Mouse (Mus musculus): ENCODE measurements around the gene Acy3.
A peak's percentile ranks its signal among the peaks of the same experiment; 100 is the strongest.
"Not testable (repeated sequence)": the region's sequence is repeated elsewhere in the genome, so short reads cannot be mapped to it uniquely, and the experiment has no call there.

Gene Acy3

GRCm38 (mm10) chr19:4003641-4004040 is 17.3 kb downstream of the Acy3 start:
- no peak for DNase-seq (ENCODE audit: low spot score in 2 of 2)

DNA sequence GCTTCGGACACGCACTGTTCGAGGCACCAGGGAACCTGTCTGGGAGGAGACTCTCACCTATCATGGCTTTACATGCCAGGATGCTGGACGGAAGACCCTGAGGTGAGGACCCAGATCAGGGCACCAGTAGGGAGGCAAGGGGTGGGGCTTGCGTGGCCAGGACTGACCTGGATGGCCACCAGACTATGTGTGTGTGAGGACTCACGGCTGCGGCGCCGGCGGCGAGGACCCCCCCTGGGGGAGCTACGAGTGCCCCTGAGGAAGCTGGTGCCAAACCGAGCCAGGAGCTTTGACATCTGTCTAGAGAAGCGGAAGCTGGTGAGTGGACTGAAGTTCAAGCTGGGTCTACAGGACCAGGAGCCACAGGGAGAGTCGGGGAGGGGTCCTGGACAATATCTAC is 18.0 kb downstream of the Acy3 start:
- no peak for DNase-seq (ENCODE audit: low spot score in 2 of 2)

DNA sequence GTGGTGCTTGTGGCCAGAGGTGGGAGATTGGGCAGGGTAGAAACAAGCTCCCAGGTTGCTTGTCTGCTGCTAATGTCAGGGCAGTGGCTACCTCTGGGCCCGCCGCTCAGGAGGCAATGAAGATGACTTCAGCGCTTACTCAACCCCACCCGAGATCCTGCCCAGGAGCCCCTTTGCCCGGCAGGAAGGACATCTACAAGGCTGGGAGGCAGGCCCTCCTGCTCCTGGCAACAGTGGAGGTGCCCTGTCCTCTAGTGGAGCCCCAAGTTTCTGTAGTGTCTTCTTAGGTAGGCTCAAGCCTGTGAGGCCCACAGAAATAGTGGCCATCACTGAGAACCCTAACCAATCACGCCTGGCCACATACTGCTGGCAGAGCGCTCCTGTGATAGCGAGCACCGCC is 18.7 kb downstream of the Acy3 start:
- DNase-seq (ENCODE audit: low spot score in 2 of 2): no peak

DNA sequence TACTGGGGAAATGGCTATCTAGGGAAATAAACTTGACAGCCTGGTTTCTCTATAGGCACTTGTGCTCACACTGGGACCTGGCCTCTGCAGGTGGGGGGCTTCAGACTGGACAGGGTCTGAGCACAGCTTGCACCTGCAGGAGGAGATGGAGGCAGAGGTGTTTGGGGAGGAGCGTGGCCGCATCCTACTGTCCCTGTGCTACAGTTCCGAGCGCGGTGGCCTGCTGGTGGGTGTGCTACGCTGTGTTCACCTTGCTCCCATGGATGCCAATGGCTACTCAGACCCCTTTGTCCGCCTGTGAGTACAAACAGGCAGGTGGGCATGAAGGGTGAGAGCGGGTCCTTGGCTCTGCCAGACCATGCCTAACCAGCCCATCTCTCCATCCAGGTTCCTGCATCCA is 19.6 kb downstream of the Acy3 start:
- DNase-seq (ENCODE audit: low spot score in 2 of 2): no peak

DNA sequence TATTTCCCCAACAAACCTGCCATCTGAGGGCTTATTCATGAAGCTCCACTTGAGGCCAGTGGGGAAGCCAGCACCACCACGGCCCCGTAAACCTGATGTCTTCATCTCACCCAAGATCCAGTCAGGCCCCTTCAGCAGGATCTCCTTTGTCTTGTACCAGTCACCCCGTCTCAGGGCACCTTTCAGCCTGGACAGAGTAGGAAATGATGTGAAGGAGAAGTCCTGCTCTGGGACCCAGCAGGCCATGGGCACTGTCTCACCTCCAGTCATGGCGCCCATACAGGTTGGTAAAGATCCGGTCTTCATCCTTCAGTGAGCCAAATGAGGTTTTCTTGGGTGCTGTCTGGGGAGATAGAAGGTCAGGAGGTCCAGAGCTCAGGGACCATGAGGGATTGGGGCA is 24.7 kb downstream of the Acy3 start:
- DNase-seq (ENCODE audit: low spot score in 2 of 2): no peak

- DNase-seq (ENCODE audit: low spot score in 2 of 2): peak; percentile 97 to 99
These were observed 26.2 kb downstream of the Acy3 start, which contains the start of gene Ndufv1 for GRCm38 (mm10) chr19:4012432-4013022. Ndufv1 (minus strand) TSS chr19:4012806.

GRCm38 (mm10) chr19:4013066-4013465 is 26.7 kb downstream of the Acy3 start:
- DNase-seq (ENCODE audit: low spot score in 2 of 2): no peak

DNA sequence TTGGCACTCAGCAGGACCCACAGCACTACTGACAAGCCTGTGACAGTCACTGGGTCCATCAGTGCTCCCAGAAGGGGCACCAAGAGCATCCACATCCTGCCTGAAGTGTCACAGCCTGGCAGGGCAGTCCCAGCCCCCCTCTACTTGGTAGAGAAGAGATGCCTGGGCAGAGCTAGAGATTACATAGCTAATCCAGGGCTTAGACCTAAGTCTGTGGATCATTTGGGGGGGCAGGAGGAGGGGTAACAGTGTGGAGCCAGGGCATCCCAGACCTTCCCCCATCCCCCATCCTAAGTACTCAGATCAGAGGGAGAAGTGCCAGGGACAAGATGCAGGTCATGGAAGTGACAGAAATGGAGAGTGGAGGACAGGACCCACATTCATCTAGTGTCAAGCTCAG is 28.4 kb downstream of the Acy3 start:
- DNase-seq (ENCODE audit: low spot score in 2 of 2): no peak

DNA sequence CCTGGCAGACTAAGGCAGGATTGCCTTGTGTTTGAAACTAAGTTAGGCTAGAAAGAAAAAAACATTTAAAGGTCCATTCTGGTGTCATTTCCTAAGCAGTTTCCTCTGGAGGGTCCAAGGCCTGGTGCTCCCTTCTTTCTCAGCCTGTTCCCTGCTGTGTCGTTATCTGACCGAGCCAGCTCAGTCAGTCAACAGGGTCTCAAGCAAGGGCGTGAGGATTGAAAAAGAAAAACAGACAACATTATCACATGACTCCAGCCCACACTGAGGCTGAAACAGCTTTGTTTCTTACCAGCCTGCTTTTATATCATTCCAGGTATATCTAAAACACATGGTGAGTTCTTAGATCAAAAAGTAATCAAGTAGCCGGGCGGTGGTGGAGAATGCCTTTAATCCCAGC is 29.3 kb downstream of the Acy3 start:
- DNase-seq (ENCODE audit: low spot score in 2 of 2): no peak

- no peak for DNase-seq (ENCODE audit: low spot score in 2 of 2)
These were observed 31.7 kb downstream of the Acy3 start for GRCm38 (mm10) chr19:4017921-4018587.

- DNase-seq (ENCODE audit: low spot score in 2 of 2): peak; percentile 68 to 87
These were observed 32.6 kb downstream of the Acy3 start for GRCm38 (mm10) chr19:4018743-4019583.

DNA sequence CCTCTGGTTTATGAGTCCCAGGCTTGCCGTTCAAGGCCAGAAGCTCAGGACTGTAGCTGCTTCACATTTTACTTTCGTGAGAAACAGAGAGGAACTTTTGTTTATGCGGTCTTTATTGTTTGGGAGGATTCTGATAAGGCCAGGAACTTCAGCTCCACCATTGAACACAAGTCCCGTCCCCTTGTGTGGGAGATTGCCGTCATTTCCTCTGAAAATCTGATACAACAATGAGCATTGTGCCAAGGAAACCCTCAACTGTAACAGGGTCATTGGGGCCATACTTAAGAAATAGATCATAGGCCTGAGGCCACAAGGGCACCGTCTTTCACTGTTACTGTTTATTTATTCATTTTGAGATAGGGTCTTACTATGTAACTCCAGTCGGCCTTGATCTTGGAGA is 36.8 kb downstream of the Acy3 start:
- DNase-seq (ENCODE audit: low spot score in 2 of 2): no peak

- DNase-seq (ENCODE audit: low spot score in 2 of 2): no peak
These were observed 41.2 kb downstream of the Acy3 start for GRCm38 (mm10) chr19:4027576-4027975.

DNA sequence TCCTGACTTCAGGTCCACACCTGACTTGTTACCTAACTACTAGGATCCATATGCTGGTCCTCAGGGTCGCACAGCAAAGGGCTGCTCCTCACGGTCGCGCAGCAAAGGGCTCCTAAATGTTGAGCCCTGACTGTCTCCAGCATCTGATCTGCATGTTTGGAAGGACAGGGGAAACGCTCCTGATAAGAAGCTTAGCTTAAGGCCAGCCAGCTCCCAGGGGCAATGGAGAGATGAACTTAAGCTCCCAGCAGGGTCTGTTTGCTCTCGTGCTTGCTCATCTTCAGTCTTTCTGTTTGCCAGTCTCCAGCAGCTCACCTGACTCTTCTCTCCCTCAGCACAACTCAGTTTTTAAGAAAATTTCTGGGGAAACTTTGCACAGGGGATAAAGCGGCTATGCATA is 46.3 kb downstream of the Acy3 start:
- DNase-seq (ENCODE audit: low spot score in 2 of 2): no peak

GRCm38 (mm10) chr19:4033298-4033697 is 46.9 kb downstream of the Acy3 start:
- no peak for DNase-seq (ENCODE audit: low spot score in 2 of 2)

- DNase-seq (ENCODE audit: low spot score in 2 of 2): no peak
These were observed 47.4 kb downstream of the Acy3 start for GRCm38 (mm10) chr19:4033742-4034141.

- DNase-seq (ENCODE audit: low spot score in 2 of 2): no peak
These were observed 50.1 kb downstream of the Acy3 start for GRCm38 (mm10) chr19:4036327-4037045.

- DNase-seq (ENCODE audit: low spot score in 2 of 2): not testable (repeated sequence)
These were observed 50.9 kb downstream of the Acy3 start for GRCm38 (mm10) chr19:4037154-4037787.

DNA sequence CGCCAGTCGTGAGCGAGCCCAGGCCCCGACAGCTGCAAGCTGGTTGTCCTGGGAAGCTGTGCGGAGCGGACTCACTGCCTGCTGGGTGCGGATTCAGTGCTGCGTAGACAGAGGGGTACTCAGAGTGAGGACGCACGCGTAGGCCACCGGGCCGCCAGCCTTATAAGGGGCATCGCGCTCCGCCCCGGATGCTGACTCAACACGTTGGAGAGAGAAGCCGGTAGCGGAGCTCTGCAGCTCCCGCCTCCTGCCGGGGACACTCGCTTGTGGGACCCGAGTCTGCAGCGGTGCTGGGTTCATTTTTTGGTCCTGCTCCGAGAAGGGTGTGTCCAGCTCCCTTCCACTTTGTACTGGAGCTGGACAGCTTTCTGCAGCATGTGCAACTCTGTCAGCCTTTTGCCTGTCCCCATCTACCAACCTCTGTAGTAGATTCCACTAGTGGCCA is 51.4 kb downstream of the Acy3 start, which contains the start of gene Gstp1:
TSS of gene Gstp1 (minus strand) at position 198 of the 445 bp plus-strand sequence.
- DNase-seq (ENCODE audit: low spot score in 2 of 2): peak; percentile 86 to 87

Data from frontal cortex, postnatal 36 days (tissue).